Mouse (Mus musculus): ENCODE measurements at regions not wholly inside any gene's neighbourhood (a gene's known extent, or its start where the extent isn't known, plus 50 kb on each side); places are given as distances from the start of the nearest gene placed in this dataset.
"Not testable (repeated sequence)": the region's sequence is repeated elsewhere in the genome, so short reads cannot be mapped to it uniquely, and the experiment has no call there.

DNA sequence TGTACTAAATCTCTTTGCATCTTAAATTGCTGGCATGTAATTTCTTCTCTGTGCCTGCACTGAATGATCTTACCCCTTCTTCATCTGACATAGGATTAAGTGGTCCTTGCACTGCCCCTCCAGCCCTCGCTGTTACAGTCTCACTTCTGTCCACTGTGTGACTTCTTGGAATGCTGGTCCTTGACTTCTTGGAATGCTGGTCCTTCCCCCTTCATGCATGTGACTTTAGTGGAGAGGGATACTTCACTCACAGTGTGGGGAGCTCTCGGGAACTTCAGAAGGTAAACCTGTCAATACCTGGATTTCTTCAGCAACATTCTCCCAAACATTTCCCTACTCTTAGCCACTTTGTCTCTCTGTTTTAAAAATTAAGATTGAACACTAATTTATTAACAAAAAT, 91.0 kb upstream of the Cdk6 start:
- no peak for DNase-seq

DNA sequence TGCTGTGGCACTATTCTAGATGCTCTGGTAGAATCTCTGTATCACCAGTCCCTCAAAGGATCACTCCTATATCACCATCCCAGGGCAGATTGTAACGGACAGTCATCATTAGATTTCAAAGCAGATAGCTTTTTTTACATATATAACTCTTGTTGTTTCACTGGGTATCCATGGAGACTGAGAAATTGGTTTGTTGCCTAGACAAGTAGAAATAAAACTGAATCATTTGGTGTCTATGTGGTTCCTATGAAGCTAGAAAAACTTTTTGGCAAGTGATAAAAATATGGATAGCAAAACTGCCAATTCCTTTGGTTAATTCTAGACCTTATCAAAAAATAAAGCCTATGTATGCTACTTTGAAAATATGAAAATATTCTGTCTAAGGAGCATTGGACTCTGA, 81.0 kb upstream of the Cdk6 start:
- no peak for DNase-seq

DNA sequence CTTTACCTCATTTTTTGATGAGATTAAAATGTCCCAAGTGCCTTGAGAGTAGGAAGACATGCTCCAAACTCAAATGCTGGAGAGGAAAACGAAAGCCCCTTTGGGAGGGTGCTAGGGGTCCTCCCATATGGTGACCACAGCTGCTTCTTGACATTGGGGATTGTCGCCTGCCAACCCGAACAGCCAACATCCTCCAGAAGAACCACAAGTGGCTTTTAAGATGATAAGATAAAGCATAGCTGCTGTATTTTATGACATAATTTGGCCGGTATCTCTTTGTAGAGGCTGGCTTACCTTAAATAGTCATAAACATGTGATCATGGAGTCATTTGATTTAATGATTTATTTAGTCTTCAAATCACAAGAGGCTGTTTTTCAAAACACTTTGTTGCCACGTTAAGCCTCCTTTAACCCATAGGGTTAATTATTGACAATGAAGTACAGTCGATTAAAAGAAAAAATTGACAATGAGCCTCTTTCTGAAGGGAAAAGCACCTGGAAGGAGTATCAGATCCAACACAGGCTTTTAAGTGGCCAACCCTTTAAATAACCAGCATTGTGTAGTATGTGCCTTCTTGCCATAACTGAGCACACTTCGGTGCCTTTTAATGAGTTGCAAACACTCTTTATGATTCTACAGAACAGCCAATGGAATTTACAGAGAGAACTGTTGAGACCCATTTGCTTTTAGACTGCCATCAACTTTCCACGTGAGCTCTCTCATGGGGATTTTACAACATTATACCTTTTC, 76.1 kb upstream of the Cdk6 start:
- DNase-seq: not testable (repeated sequence)

DNA sequence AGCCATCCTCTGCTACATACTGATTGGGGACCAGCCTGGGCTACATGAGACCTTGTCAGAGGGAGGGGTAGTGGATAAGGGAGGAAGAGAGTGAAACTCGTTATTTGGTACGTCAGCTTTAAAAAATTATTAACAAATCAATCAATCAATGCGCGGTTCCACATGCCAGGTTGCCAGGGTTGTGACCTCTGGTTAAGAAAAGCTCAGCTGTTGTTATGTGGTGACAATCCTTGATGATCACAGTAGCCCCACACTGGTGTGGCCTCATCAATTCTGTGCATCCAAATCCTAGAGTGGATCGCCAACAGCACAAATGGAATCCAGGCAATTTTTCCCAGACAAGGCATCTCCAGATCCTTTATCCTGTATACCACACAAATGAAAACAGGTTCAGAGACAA, 74.3 kb upstream of the Cdk6 start:
- no peak for DNase-seq

DNA sequence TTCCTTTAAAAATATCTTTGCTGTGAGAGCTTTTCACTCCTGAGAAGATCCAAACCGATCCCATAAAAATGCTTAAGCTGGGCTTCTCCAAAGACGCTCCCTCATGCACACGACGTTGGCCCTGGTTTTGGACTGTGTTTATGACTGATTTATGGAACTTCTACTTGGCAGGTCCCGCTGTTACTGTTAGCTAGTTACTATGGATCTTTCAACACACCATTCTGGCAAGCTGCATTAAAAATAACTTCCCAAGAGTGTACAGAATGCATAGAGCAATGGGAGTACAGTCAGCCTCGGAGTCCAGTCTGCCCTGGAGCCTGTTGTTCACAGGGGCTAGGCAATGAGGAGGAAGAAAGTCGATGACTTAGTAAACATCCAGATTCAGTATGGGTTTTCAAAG, 71.5 kb upstream of the Cdk6 start:
- DNase-seq: peak; percentile 4

DNA sequence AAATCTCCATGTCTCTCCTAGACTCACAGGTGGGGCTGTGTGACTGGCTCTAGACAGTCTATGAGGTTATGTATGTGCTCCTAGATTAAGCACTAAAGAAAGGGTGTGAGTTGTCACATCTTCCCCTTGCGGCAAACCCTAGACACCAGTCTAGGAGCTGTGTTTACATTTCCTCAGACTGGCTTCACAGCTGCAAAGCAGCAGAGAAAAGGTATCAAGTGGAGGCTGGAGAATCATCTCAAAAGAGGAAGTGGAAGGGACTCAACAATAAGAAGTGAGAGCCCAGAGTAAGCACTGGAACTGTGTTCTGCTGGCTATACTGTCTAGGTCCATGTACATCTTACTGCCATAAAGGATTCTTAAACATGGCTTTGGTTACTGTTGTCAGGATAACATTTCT, 68.1 kb upstream of the Cdk6 start:
- not testable (repeated sequence) for DNase-seq

DNA sequence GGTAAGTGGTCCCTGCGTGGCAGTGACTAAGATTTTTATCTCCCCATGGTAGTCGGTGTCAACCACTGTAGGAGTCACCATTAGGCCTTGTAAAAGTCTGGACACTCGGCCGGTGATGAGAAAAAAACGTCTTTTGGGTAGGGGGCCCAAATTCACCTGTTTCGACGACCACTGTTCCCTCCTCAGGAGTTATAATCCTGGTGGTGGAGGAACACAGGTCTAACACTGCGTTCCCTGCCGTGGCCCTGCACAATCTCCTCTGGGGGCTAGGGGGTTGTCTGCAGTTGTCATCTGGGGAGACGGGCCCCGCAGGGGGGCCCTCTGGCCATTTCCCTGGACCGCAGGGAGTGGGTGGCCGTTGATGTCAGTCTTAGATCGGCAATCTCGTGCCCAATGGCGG, 64.0 kb upstream of the Cdk6 start:
- not testable (repeated sequence) for DNase-seq

DNA sequence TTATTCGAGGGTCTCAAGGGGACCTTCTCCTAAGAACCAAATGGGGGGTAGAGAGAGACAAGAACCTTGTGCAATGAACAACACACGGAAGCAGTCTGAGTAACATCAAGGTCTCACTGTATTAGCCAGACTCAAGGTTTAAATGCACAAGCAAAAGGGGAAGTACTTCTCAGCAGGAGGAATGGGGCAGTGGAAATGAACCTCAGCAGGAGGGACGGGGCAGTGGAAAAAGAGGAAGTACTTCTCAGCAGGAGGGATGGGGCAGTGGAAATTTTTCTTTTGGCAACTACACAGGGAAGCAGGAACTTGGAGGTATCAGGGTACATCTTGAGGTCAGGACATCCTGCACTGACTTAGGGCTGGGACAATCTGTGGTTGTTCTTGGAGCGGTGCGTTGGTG, 62.3 kb upstream of the Cdk6 start:
- DNase-seq: not testable (repeated sequence)

DNA sequence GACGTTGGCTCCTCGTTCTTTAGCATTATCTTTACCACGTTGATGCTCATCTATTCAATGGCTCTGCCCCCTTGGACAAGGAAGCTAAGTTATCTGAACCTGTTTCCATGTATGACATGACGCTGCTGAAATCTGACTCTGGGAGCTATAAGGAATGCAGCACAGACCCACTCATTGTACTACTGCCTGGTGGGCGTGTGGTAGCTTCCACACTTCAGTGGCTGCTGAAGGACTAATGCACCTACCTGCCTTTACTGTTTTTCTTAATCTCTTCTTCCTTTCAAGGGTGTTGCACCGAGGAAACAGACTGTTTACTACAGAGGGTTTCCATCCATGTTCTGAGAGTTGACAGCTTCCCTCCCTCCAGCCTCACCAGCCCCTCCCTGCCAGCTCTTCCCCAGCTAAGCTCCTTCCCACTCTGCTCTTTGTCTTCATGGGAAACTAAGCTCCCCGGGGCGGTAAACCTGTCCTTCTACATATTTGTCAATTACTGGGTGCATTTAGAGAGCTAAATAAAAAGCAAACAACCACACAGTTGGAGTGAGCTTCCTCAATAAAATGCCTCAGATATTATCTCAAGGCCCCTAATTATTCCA, 59.3 kb upstream of the Cdk6 start:
- not testable (repeated sequence) for DNase-seq

DNA sequence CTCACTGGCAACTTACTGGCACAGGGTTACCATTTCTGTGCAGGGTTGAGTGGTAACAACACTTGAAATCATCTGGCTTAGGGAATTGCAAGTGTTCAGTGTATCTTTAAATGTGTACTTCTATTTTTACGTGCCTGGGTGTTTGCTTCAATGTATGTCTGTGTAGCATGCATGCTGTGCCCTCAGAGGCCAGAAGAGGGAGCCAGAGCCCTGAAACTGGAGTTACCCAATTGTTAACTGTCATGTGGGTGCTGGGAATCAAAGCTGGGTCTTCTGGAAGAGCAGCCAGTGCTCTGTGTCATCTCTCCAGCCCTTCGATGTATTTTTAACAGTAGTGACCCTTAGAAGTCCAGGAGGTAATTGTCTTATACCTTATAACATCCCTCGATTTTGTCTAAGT, 58.2 kb upstream of the Cdk6 start:
- no peak for DNase-seq

DNA sequence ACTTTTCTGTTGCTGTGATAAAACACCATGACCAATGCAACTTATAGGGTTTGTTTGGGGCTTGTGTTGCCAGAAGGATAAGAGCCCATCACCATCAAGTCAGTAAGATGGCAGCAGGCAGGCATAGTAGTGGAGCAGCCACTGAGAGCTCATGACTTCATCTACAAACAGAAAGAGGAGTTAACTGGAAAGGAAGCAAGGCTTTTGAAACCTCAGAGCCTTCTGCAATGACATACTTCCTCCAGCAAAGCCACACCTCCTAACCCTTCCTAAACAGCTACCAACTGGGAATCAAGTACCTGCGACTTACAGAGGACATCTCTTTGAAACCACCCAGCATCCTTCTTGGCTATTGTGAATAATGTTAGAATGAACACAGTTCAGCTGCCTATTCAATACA, 57.0 kb upstream of the Cdk6 start:
- not testable (repeated sequence) for DNase-seq

DNA sequence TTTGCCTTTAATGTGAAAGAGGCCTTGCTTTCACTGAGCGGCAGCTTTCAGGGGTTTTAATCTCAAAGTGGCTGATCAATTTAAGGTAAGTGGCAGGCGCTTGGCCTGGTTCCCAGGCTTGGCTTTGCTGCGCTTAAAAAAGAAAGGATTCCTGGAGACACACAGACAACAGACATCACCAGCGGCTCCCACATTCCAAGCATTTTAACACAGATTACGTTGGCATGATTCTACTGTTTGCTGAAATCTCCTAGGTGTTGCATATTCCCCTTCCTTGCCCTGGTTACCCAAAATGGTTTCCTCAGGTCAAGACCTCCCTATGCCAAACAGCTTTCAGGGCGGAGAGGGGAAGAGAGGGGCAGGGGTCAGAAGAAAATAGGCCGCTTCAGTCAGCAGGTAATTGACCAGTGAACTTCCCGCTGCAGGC, 51.3 kb upstream of the Cdk6 start:
- not testable (repeated sequence) for DNase-seq

Data from right cerebral cortex, postnatal 25 days (tissue).